Mouse (Mus musculus): ENCODE measurements around the gene Surf4.

Surf4 gene

GRCm38 (mm10) chr2:26927745-26928476 lies 5.8 kb downstream of the Surf4 start:
- no peak for DNase-seq

- no peak for DNase-seq
Measured at GRCm38 (mm10) chr2:26921784-26922183, 11.9 kb downstream of the Surf4 start.

- no peak for DNase-seq
Measured at GRCm38 (mm10) chr2:26920190-26920855, 13.4 kb downstream of the Surf4 start.

- no peak for DNase-seq
Measured at GRCm38 (mm10) chr2:26919684-26920083, 14.0 kb downstream of the Surf4 start.

- DNase-seq, result no peak
Measured at GRCm38 (mm10) chr2:26916738-26917137, 17.0 kb downstream of the Surf4 start.

- DNase-seq, result peak; percentile 87
Measured at GRCm38 (mm10) chr2:26915927-26916728, 17.6 kb downstream of the Surf4 start, which contains the start of the genes Surf2 and Surf1. Gene Surf2 (plus strand): TSS chr2:26916367. Gene Surf1 (minus strand): TSS chr2:26916530.

GRCm38 (mm10) chr2:26914148-26914941 lies 19.4 kb downstream of the Surf4 start:
- DNase-seq, result no peak

GRCm38 (mm10) chr2:26913416-26914147 lies 20.1 kb downstream of the Surf4 start:
- no peak for DNase-seq

GRCm38 (mm10) chr2:26912253-26912770 lies 21.4 kb downstream of the Surf4 start:
- no peak for DNase-seq

- peak; percentile 77 for DNase-seq
Measured at GRCm38 (mm10) chr2:26910994-26911765, 22.5 kb downstream of the Surf4 start.

GRCm38 (mm10) chr2:26910124-26910993 lies 23.4 kb downstream of the Surf4 start, which contains the start of the genes Med22 and Rpl7a:
Gene Med22 (minus strand): TSS chr2:26910677.
Gene Rpl7a (plus strand): TSS chr2:26910764.
- peak; percentile 100 for DNase-seq

- DNase-seq, result no peak
Measured at GRCm38 (mm10) chr2:26909387-26909784, 24.3 kb downstream of the Surf4 start.

GRCm38 (mm10) chr2:26908710-26909386 lies 24.9 kb downstream of the Surf4 start:
- no peak for DNase-seq

GRCm38 (mm10) chr2:26907109-26907508 lies 26.6 kb downstream of the Surf4 start:
- DNase-seq, result peak; percentile 76

GRCm38 (mm10) chr2:26906431-26906830 lies 27.3 kb downstream of the Surf4 start:
- DNase-seq, result no peak

GRCm38 (mm10) chr2:26905936-26906335 lies 27.8 kb downstream of the Surf4 start:
- DNase-seq, result no peak

GRCm38 (mm10) chr2:26903311-26903710 lies 30.4 kb downstream of the Surf4 start:
- no peak for DNase-seq

- peak; percentile 96 for DNase-seq
Measured at GRCm38 (mm10) chr2:26902467-26903220, 31.1 kb downstream of the Surf4 start, which contains the start of gene Surf6. Gene Surf6 (minus strand): TSS chr2:26902879.
